Mouse (Mus musculus) monocyte, adult 5-6 weeks (primary cell): ENCODE data around the gene Msrb3. TPM values are rescaled to one million over a fixed set of nuclear protein-coding genes. Genes with fewer than 3 reads are reported as not detected.

Experiments used
- ATAC-seq: fragments of 153-309, 156-312 bp; replicated peaks from 2 replicates; pipeline ENCODE4 v1.8.0; 2017; ENCODE audit warnings: mild to moderate bottlenecking; ENCODE audit not compliant: low TSS enrichment, insufficient number of reproducible peaks, severe bottlenecking, poor library complexity, low FRiP score
- total RNA-seq: library from RNA; stranded (forward); fragments of 200-1000, 200-491, 200-594 nt; gene quantifications from 3 replicates; pipeline ENCODE4 v1.2.3, GENCODE M21; 2017

The Msrb3 gene
- total RNA-seq, 1 experiment from 2014 or later, result not detected

GRCm38 (mm10) chr10:120903843-120904468, 5.1 kb upstream of the Msrb3 start:
- no peak for ATAC-seq

- ATAC-seq, result no peak
Measured at GRCm38 (mm10) chr10:120901746-120902145, 2.8 kb upstream of the Msrb3 start.

GRCm38 (mm10) chr10:120900096-120900495, 1.2 kb upstream of the Msrb3 start:
- ATAC-seq, result no peak

- ATAC-seq, result no peak
Measured at GRCm38 (mm10) chr10:120898357-120898756, 544 bp downstream of the Msrb3 start.

- peak; percentile 29; the same call in 1 of the 2 replicates for ATAC-seq
Measured at GRCm38 (mm10) chr10:120895899-120896289, 3.0 kb downstream of the Msrb3 start.

GRCm38 (mm10) chr10:120894978-120895898, 3.7 kb downstream of the Msrb3 start:
- ATAC-seq, result no peak

GRCm38 (mm10) chr10:120893938-120894337, 5.0 kb downstream of the Msrb3 start:
- ATAC-seq, result no peak

- ATAC-seq, result no peak
Measured at GRCm38 (mm10) chr10:120891131-120891530, 7.8 kb downstream of the Msrb3 start.

GRCm38 (mm10) chr10:120890592-120890991, 8.3 kb downstream of the Msrb3 start:
- ATAC-seq, result no peak

- ATAC-seq, result no peak
Measured at GRCm38 (mm10) chr10:120888531-120888930, 10.4 kb downstream of the Msrb3 start.

- ATAC-seq, result no peak
Measured at GRCm38 (mm10) chr10:120884220-120884619, 14.7 kb downstream of the Msrb3 start.

- ATAC-seq, result no peak
Measured at GRCm38 (mm10) chr10:120883732-120884131, 15.2 kb downstream of the Msrb3 start.

- ATAC-seq, result peak; percentile 34
Measured at GRCm38 (mm10) chr10:120883069-120883415, 15.9 kb downstream of the Msrb3 start.

- ATAC-seq, result peak; percentile 88
Measured at GRCm38 (mm10) chr10:120882347-120883068, 16.4 kb downstream of the Msrb3 start.

GRCm38 (mm10) chr10:120876549-120877270, 22.2 kb downstream of the Msrb3 start:
- ATAC-seq, result no peak

- peak; percentile 77 for ATAC-seq
Measured at GRCm38 (mm10) chr10:120875672-120876463, 23.0 kb downstream of the Msrb3 start.

- no peak for ATAC-seq
Measured at GRCm38 (mm10) chr10:120874261-120874660, 24.6 kb downstream of the Msrb3 start.

GRCm38 (mm10) chr10:120873646-120874201, 25.2 kb downstream of the Msrb3 start:
- ATAC-seq, result no peak
